Mouse (Mus musculus) fat pad, adult 2 months (tissue): ENCODE measurements around the gene Cebpa.

Experiments used
- DNase-seq: peaks from one replicate; pipeline ENCODE4 v3.0.0-alpha.2; 2011; ENCODE audit warnings: low read depth, low spot score; ENCODE audit errors: extremely low read depth

The Cebpa gene

GRCm38 (mm10) chr7:35119506-35120145, 533 bp downstream of the Cebpa start:
- no peak for DNase-seq

GRCm38 (mm10) chr7:35120146-35120691, 1.1 kb downstream of the Cebpa start:
- DNase-seq = no peak

- DNase-seq = no peak
These were observed 2.1 kb downstream of the Cebpa start for GRCm38 (mm10) chr7:35121150-35121549.

- DNase-seq = no peak
These were observed 3.6 kb downstream of the Cebpa start for GRCm38 (mm10) chr7:35122401-35123320.

- no peak for DNase-seq
These were observed 4.4 kb downstream of the Cebpa start for GRCm38 (mm10) chr7:35123431-35123953.

GRCm38 (mm10) chr7:35124216-35124615, 5.1 kb downstream of the Cebpa start:
- no peak for DNase-seq

- DNase-seq = no peak
These were observed 5.7 kb downstream of the Cebpa start for GRCm38 (mm10) chr7:35124745-35125144.

GRCm38 (mm10) chr7:35125971-35126370, 6.9 kb downstream of the Cebpa start:
- DNase-seq = no peak

GRCm38 (mm10) chr7:35127001-35127400, 7.9 kb downstream of the Cebpa start:
- no peak for DNase-seq

- DNase-seq = no peak
These were observed 8.6 kb downstream of the Cebpa start for GRCm38 (mm10) chr7:35127721-35128120.

GRCm38 (mm10) chr7:35128677-35129567, 9.8 kb downstream of the Cebpa start:
- no peak for DNase-seq

GRCm38 (mm10) chr7:35130059-35130738, 11.1 kb downstream of the Cebpa start:
- DNase-seq = no peak

- no peak for DNase-seq
These were observed 11.8 kb downstream of the Cebpa start for GRCm38 (mm10) chr7:35130888-35131287.

- no peak for DNase-seq
These were observed 12.5 kb downstream of the Cebpa start for GRCm38 (mm10) chr7:35131601-35132000.

- no peak for DNase-seq
These were observed 15.5 kb downstream of the Cebpa start for GRCm38 (mm10) chr7:35134621-35135020.

GRCm38 (mm10) chr7:35137524-35137923, 18.4 kb downstream of the Cebpa start:
- no peak for DNase-seq

- no peak for DNase-seq
These were observed 19.4 kb downstream of the Cebpa start for GRCm38 (mm10) chr7:35138481-35138880.

GRCm38 (mm10) chr7:35139880-35140279, 20.8 kb downstream of the Cebpa start:
- no peak for DNase-seq

- no peak for DNase-seq
These were observed 22.4 kb downstream of the Cebpa start for GRCm38 (mm10) chr7:35141519-35141918.

- DNase-seq = no peak
These were observed 23.4 kb downstream of the Cebpa start for GRCm38 (mm10) chr7:35142522-35142921.
